Mouse (Mus musculus) left cerebral cortex, adult 18-20 months (tissue): ENCODE data around the gene Hist1h2bm. TPM values are rescaled to one million over a fixed set of nuclear protein-coding genes. Genes with fewer than 3 reads are reported as not detected.

ENCODE experiments used
- DNase-seq, 2 experiments: peaks; one replicate each; pipeline ENCODE4 v3.0.0; 2021 to 2022; ENCODE audit warnings: low spot score in 2 of 2, mixed read lengths in 1 of 2
- total RNA-seq, 2 experiments: library from RNA; stranded (reverse); gene quantifications; 2 replicates each; pipeline ENCODE4 v1.2.3; 2021

Gene Hist1h2bm
- total RNA-seq, 2 experiments from 2014 or later: 2.7 to 2.9 TPM

DNA sequence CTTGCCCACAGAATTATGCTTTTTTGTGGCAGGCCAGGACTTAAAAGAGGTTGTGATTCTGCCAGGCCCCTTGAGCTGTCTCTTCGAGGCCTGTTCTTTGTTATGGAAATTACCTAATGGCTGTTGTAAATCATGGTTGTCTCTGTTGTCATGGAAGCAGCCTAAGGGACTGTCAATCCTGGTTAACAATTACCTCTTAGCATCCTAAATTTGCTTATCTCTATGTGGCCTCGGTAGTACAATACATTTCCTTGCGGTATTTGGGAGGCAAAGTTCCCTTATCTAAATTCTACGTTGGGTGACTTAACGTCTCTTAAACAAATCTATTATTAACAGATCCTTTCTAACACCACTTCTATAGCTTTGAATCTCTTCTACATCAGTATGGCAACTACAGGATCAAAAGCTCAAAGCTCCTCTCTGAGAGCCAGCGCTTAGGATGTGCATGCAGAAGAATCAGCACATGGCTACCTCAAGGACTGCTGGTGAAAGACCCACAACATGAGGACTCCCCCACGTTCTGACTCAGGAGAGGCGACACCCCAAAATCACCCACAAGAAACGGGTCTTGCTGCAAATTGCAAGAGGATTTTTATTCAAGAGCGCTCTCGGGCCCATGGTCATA, 6.2 kb downstream of the Hist1h2bm start:
- no peak for DNase-seq

DNA sequence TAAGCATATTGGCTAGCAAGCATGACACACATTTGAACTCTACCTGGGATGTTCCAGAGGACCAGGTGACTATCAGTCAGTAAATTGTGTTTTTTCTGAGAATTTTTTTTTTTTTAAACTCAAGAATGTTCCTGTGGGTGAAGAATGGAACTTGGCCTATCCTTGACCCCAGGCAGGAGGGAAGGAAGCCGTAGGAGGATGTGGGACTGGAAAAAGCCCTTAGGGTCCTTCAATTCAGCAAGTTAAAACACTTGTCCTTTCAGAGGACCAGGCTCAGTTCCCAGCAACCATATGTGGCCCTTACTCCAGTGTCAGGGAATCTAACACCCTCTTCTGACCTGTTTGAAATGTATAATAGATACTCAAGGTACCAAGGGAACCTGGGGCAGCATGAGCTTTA, 7.7 kb downstream of the Hist1h2bm start:
- no peak for DNase-seq

DNA sequence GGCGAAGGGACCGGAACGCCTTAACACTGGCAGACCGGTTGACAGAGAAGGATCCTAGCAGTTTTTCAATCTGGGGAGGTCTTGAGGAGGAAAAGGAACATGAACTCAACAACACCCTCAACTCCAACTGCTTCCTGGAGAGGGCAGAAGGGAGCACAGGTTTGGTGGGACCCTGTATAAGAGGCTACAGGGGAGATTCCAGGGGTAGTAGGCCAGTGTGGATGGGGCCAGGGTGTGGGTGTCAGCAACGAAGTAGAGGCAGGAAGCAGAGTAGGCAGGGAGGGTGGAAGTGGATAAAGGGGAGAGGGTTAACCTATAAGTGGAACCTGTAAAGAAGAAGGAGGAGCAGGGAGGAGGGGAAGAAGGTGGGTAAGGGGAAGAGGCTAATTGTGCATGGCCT, 11.6 kb downstream of the Hist1h2bm start:
- no peak for DNase-seq

DNA sequence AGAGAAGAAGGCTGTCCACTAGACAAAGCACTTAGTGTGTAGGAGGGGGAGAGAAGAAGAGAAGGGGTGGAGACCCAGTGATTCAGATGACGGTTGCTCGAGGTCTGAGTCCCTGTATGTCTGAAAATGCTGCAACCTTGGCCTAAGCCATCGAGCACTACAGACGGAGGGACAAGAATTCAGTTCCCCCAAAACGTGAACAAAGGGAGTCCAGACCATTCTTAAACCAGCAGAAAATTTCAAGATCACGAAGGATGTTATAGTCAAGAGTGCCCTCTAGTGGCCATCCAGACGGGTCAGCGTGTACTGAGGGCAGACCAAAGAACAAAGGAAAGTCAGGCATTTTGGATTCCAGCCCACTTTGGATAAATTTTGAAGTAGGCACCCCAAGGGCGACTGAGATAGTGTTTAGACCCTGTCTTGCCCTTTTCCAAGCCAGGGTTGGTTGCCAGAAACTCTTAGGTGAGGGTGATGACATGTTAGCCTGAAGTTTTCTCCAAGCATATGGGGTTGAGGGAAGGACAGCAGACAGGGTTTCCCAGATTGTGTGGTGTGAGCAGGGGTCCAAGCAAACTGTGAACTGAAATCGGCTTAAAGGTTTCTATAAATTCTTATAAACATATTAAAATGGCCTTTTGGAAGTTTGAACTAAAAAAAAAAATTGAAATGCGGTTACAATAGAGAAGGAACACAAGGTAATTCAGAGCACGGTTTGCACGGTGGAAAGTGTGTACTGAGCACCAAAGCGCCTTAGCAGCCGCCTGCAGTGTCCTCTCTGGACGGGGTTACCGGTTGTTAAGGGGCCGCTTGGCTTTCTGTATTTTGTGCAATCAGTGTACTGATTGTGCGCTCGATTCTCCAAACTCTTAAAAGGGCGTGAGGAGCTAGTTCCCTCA, 12.4 kb downstream of the Hist1h2bm start:
- peak; percentile 70 to 74 for DNase-seq

DNA sequence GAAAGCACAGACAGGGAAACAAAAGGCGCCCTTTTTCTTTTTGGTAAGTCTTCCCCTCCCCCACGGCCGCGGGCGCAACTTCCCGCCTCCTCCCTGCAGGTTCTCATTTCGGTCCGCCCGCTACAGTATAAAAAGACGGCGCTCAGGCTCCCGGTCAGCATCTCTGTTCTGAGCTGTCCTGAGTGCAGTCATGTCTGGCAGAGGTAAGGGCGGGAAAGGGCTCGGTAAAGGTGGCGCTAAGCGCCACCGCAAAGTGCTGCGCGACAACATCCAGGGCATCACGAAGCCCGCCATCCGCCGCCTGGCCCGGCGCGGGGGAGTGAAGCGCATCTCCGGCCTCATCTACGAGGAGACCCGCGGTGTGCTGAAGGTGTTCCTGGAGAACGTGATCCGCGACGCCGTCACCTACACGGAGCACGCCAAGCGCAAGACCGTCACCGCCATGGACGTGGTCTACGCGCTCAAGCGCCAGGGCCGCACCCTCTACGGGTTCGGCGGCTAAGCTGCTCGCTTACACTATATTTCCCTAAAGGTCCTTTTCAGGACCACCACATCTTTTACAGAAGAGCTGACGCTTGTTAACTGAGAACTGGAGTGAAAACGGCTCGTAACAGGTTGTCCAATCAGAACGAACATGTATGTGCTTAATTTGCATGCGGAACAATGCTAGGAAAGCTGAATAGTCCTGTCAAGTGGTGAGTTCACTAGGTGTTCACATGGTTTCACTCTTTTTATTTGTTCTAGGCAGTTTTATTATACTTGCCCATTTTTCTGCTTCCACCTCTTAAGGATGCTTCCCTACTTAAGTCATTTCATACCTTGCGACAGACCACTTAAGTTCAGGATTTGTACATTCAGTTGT, 13.3 kb downstream of the Hist1h2bm start, which contains the start of gene Hist1h4j:
Hist1h4j (plus strand) TSS at position 159 of the 862 bp plus-strand sequence.
- DNase-seq: peak; percentile 63 to 76

DNA sequence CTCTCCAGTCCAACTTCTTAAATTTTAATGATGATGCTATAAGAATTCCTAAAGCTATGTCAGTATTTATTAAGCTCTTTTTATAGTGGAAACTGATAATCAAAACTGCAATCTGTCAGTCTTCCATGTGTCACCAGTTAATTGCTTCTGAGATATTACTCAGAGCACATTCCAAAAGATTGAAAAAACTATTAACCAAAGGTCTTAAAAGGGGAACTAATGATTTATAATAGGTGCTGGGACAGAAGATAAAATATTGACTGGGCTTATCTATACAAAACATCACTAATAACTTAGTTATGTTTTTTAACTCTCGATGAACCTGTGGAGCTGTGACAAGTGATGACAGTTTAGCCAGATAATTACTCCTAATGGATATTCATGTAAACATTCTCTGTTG, 23.2 kb downstream of the Hist1h2bm start:
- DNase-seq: no peak

DNA sequence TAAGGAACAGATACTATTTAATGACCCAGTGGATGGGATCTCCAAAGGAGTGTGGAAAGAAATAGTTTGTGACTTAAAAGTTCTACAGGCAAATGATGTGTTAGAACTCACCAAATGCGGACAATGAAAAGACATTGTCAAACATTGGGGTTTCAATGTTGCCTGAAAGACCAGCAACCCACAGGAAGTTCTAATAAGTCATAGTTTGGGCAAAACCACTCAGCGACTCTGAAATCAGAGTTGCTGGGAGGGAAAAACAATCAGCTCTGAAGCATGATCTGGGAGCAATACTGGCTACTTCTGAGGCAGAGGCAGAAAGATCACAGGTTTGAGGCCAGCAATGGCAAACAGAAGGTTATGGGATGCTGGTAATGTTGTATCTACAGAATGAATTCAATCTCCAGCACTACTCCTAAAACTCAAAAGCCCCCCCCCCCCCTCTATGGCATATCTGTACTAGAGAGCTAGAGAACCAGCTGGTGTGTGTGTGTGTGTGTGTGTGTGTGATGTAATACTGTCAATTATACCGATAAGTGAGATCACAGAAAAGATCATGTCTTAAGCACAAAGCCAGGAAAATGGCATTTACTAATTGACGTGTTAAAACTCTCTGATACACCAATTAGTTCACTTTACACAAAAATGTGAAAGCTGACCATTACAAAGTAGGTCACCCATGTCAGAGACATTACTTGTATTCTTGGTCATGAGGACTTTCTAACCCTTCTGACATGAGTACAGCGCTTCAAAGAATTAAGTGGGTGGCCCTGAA, 27.7 kb downstream of the Hist1h2bm start:
- DNase-seq: no peak

DNA sequence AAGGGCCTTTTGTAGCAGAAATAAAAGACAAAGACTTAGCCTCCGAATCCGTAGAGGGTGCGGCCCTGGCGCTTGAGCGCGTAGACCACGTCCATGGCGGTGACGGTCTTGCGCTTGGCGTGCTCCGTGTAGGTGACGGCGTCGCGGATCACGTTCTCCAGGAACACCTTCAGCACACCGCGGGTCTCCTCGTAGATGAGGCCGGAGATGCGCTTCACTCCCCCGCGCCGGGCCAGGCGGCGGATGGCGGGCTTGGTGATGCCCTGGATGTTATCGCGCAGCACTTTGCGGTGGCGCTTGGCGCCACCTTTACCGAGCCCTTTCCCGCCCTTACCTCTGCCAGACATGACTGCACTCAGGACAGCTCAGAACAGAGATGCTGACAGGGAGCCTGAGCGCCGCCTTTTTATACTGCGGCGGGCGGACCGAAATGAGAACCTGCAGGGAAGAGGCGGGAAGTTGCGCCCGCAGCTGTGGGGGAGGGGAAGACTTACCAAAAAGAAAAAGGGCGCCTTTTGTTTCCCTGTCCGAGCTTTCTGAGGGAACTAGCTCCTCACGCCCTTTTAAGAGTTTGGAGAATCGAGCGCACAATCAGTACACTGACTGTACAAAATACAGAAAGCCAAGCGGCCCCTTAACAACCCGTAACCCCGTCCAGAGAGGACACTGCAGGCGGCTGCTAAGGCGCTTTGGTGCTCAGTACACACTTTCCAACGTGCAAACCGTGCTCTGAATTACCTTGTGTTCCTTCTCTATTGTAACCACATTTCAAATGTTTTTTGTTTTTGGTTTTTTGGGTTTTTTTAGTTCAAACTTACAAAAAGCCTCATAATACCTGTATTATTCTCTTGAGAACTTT, 28.5 kb downstream of the Hist1h2bm start, which contains the start of gene Hist1h4k:
Hist1h4k (minus strand) TSS at position 347 of the 859 bp plus-strand sequence.
- peak; percentile 88 to 94 for DNase-seq

DNA sequence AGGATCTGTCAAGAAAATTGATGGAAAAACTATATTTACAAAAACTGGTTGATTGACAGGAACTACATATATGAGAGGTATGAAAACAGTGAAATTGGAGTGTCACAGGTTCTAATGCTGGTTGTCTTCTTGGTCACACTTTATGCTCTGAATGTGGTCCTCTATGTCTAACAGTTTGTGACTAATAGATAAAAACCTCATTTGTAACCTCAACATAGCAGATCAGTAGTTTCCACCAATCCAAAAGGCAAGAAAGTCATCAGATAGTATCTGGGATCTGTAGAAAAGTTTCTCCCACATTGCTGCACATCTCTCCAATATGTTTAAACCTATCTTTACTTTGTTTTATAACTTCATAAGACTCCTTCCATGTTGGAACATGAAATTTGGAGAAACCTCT, 29.6 kb downstream of the Hist1h2bm start:
- DNase-seq: no peak

DNA sequence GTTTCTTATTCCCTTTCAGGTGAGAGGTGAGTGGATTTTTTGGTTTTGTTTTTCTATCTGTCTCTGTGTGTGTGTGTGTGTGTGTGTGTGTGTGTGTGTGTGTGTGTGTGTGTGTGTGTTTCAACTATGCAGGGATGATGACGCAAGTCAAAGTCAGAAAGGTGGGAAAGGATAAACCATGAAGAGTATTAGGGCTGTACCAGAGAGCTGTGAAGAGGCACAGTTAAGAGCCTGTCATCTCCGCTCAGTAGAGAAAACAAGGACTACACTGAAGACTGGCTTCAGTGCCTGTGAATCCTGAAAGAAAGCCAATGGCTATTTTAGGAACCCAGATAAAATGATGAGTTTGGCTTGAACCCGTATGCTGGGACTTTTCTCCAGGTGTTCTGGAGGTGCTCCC, 30.0 kb downstream of the Hist1h2bm start:
- DNase-seq: no peak

DNA sequence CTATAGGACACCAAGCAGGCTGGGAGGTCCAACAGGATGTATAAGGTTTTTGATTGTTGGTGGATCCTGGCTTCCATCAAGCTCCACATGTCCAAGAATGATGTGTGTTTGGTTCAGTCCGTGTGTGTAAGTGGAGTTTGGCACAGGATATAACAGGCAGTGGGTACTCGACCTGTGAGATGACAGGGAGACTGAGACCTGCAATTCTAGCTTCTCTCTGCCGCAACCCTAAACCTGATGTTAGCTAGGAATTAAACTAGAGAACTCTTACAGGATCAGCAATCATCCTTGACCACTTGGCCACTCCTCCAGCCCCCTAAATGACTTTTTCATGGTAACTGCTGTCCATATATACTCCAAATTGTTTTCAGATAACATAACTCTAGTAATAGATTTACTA, 30.5 kb downstream of the Hist1h2bm start:
- DNase-seq: no peak

DNA sequence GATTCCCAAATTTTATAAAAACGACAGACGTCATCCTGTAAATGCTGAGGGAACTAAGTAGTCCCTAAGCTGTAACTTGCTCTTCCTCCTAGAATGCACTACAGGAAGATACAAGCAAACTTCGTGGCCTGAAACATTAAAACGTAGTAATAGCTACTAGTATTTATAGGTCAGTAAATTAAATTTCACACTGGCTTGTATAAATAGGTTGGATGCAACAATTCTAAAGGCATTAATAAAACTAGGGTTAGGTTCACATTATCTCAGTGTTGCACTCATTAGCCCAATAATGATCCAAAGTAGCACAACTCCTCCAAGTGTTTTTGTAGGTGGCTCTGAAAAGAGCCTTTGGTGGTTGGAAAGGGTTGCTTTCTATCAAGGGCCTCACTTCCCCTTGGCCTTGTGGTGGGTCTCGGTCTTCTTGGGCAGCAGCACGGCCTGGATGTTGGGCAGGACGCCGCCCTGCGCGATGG, 31.2 kb downstream of the Hist1h2bm start:
- no peak for DNase-seq

DNA sequence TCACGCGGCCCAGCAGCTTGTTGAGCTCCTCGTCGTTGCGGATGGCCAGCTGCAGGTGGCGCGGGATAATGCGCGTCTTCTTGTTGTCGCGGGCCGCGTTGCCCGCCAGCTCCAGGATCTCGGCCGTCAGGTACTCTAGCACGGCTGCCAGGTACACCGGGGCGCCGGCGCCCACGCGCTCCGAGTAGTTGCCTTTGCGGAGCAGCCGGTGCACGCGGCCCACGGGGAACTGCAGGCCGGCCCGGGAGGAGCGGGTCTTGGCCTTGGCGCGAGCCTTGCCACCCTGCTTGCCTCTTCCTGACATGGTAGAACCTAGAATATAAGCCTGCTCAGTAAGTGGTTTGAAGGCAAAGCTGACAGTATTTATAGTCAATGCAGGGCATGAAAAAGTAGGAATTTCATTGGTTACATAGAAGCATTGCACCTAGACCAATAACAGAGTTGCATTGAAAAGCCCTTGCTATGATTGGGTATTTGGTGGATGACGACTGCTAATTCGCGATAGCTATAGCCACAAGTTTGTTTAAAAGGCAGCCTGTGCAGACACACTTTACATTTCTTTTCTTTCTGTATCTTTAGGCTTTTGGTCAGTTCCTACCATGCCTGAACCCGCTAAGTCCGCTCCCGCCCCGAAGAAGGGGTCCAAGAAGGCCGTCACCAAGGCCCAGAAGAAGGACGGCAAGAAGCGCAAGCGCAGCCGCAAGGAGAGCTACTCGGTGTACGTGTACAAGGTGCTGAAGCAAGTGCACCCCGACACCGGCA, 31.9 kb downstream of the Hist1h2bm start, which contains the start of the genes Hist1h2ak and Hist1h2bn:
Hist1h2ak (minus strand) TSS at position 304 of the 762 bp plus-strand sequence.
Hist1h2bn (plus strand) TSS at position 600 of the 762 bp plus-strand sequence.
- DNase-seq: peak; percentile 62 to 73

DNA sequence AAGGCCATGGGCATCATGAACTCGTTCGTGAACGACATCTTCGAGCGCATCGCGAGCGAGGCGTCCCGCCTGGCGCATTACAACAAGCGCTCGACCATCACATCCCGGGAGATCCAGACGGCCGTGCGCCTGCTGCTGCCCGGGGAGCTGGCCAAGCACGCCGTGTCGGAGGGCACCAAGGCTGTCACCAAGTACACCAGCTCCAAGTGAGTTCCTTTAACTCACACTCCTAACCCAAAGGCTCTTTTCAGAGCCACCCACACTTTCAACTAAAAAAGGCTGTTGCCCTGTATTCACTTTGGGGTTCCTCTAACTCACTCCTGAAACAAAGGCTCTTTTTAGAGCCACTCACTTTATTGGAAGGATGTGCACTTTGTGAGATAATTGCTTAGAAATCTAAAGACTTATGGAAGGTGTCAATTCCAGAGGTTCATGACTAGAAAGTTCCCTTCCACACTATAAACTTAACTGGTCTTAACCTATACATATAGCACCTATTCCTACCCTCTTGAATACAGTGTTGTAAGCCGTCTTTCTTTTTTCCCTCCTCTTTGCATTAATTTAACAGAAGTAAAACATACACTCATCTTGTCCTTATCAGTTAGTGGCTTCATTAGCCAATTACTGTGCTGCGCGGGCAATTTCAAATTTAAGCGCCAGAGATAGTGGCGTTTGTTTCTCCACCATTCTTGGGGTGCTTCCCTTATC, 32.6 kb downstream of the Hist1h2bm start:
- DNase-seq: peak; percentile 17 to 42

DNA sequence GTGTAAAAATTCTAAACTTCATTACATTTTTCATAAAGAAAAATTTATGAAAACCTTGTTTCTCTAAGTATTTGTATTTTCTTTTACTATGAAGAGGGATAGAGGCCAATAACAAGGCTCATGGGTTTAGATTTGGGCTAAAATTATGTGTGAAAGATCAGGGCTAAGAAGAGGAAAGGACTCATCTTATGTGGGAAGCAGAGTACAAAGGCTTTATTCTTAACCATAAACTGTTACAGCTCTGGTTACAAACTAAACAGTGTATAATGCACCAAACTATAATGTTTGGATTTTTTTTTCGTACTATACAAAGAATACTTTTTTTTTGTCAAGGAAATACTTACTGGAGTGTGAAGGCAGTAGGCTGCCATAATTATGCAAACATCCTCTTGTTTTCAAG, 33.9 kb downstream of the Hist1h2bm start:
- DNase-seq: no peak
